Mouse (Mus musculus) MEL (cell line): ENCODE data around the gene Pitpnm3.

Source experiments
- BHLHE40 ChIP-seq: IDR thresholded peaks from 2 replicates; pipeline ENCODE4 v1.6.1; 2012; ENCODE audit warnings: low read depth, mild to moderate bottlenecking, inconsistent platforms, low read length, improper control_type of control experiment, borderline replicate concordance
- CHD2 ChIP-seq: IDR thresholded peaks from 2 replicates; pipeline ENCODE4 v1.6.1; 2011; ENCODE audit warnings: low read length, improper control_type of control experiment
- CTCF ChIP-seq, 3 experiments: IDR thresholded peaks in 2 of 3; conservative IDR thresholded peaks in 1 of 3; 2 replicates each; pipeline ENCODE4 v1.5.1; 2011 to 2012; ENCODE audit warnings: low read length in 3 of 3, low read depth in 2 of 3, mild to moderate bottlenecking in 2 of 3, improper control_type of control experiment in 1 of 3, inconsistent platforms in 1 of 3, mixed read lengths in 1 of 3, moderate library complexity in 1 of 3; ENCODE audit not compliant: control insufficient read depth in 1 of 3, insufficient read depth in 1 of 3, poor library complexity in 1 of 3, severe bottlenecking in 1 of 3
- MAX ChIP-seq: IDR thresholded peaks from 2 replicates; pipeline ENCODE4 v1.6.1; 2011; ENCODE audit warnings: low read length, improper control_type of control experiment
- MXI1 ChIP-seq: IDR thresholded peaks from 2 replicates; pipeline ENCODE4 v1.6.1; 2011; ENCODE audit warnings: mild to moderate bottlenecking, low read depth, low read length, improper control_type of control experiment
- POLR2A ChIP-seq, 2 experiments: IDR thresholded peaks; 2 replicates each; pipeline ENCODE4 v1.6.1; 2011 to 2012; ENCODE audit warnings: low read length in 2 of 2, mild to moderate bottlenecking in 2 of 2, control low read depth in 1 of 2, improper control_type of control experiment in 1 of 2, low read depth in 1 of 2, moderate library complexity in 1 of 2; ENCODE audit not compliant: control insufficient read depth in 1 of 2, insufficient read depth in 1 of 2, poor library complexity in 1 of 2
- RAD21 ChIP-seq: IDR thresholded peaks from 2 replicates; pipeline ENCODE4 v1.6.1; 2011; ENCODE audit warnings: mild to moderate bottlenecking, low read depth, low read length, improper control_type of control experiment
- RCOR1 ChIP-seq: IDR thresholded peaks from 2 replicates; pipeline ENCODE4 v1.6.1; 2012; ENCODE audit warnings: low read depth, mild to moderate bottlenecking, inconsistent platforms, low read length, improper control_type of control experiment
- TCF12 ChIP-seq: IDR thresholded peaks from 2 replicates; pipeline ENCODE4 v1.6.1; 2014; ENCODE audit warnings: low read depth, mild to moderate bottlenecking, inconsistent platforms, low read length, improper control_type of control experiment, moderate library complexity
- UBTF ChIP-seq: IDR thresholded peaks from 2 replicates; pipeline ENCODE4 v1.6.1; 2012; ENCODE audit warnings: low read depth, mild to moderate bottlenecking, inconsistent platforms, low read length, improper control_type of control experiment, moderate library complexity, borderline replicate concordance; ENCODE audit not compliant: insufficient read depth
- USF1 ChIP-seq: IDR thresholded peaks from 2 replicates; pipeline ENCODE4 v1.6.1; 2014; ENCODE audit warnings: low read depth, mild to moderate bottlenecking, inconsistent platforms, low read length, improper control_type of control experiment, moderate library complexity
- USF2 ChIP-seq, 2 experiments: IDR thresholded peaks; 2 replicates each; pipeline ENCODE4 v1.6.1; 2011 to 2012; ENCODE audit warnings: improper control_type of control experiment in 2 of 2, low read length in 2 of 2, borderline replicate concordance in 1 of 2, inconsistent platforms in 1 of 2, low read depth in 1 of 2, mild to moderate bottlenecking in 1 of 2; ENCODE audit not compliant: insufficient read depth in 1 of 2
- ZNF384 ChIP-seq: IDR thresholded peaks from 2 replicates; pipeline ENCODE4 v1.6.1; 2012; ENCODE audit warnings: low read depth, mild to moderate bottlenecking, inconsistent platforms, low read length, improper control_type of control experiment

DNA sequence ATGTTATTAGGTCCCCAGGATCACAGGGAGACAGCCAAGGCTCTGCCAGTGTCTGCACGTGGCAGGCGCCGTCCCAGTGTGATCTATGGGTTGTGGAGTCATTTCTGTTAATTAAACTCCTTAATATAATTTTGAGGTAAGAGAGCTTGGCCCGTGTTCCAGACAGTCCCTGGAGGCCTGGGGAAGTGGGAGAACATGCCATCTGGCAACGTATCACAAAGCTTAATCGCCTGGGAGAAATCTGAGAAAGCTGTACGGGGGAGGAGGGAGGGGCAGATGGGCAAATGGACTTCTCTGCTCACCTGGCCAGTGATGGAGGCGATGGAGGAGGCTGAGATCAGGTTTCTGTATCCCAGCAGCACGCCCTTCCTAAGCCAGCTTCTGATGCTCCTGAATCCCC lies 132.4 kb downstream of the Pitpnm3 start:
- TF ChIP-seq POLR2A (IDR thresholded peaks at IDR 0.05; ENCODE audit: control insufficient read depth in 1 of 2, insufficient read depth in 1 of 2, low read depth in 1 of 2, low read length in 2 of 2, poor library complexity in 1 of 2) (no peak), USF2 (IDR thresholded peaks at IDR 0.05; ENCODE audit: borderline replicate concordance in 1 of 2, insufficient read depth in 1 of 2, low read depth in 1 of 2, low read length in 2 of 2) (no peak), MAX (no peak), UBTF (no peak), ZNF384 (no peak), MXI1 (no peak), RAD21 (no peak), CTCF (IDR thresholded peaks at IDR 0.05 in 2 of 3, conservative IDR thresholded peaks at IDR 0.05 in 1 of 3; ENCODE audit: control insufficient read depth in 1 of 3, insufficient read depth in 1 of 3, low read depth in 2 of 3, low read length in 3 of 3, poor library complexity in 1 of 3, severe bottlenecking in 1 of 3) (no peak), CHD2 (no peak), USF1 (no peak), TCF12 (no peak), BHLHE40 (no peak), RCOR1 (no peak)
